Mouse (Mus musculus): ENCODE data around the gene Ffar4. TPM values are rescaled to one million over a fixed set of nuclear protein-coding genes. Genes with fewer than 3 reads are reported as not detected.

Gene Ffar4
- polyA plus RNA-seq (2016; fragmentation: Nextera tagmentation; extraction: Ambion mirVana) = not detected in 2 replicates

DNA sequence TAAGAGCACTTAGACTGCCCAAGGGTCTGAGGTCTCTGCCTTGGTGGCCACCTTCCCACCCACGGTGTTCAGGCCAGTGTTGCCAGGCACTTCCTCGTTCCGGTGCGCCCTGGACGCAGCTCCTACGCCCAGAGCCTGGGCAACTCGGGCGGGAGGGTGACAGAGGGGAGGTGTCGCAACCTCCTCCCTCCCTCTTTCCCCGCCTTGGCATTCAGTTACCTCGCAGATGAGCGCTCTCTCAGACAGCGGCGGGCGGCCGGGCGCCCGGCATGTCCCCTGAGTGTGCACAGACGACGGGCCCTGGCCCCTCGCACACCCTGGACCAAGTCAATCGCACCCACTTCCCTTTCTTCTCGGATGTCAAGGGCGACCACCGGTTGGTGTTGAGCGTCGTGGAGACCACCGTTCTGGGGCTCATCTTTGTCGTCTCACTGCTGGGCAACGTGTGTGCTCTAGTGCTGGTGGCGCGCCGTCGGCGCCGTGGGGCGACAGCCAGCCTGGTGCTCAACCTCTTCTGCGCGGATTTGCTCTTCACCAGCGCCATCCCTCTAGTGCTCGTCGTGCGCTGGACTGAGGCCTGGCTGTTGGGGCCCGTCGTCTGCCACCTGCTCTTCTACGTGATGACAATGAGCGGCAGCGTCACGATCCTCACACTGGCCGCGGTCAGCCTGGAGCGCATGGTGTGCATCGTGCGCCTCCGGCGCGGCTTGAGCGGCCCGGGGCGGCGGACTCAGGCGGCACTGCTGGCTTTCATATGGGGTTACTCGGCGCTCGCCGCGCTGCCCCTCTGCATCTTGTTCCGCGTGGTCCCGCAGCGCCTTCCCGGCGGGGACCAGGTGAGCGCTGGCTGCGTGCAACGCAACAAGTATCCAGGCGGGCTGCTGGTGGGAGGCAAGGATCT, at the start of gene Ffar4:
Ffar4 (plus strand) TSS at position 214 of the 901 bp plus-strand sequence.
- no peak within 1 kb of the TSS for H3K9ac ChIP-seq (replicated peaks)
- no peaks in the 10 kb centered on the region for H3K9me3 ChIP-seq
- H3K27ac ChIP-seq (replicated peaks) = no peak within 1 kb of the TSS
- no peaks in the 10 kb centered on the region for H3K36me3 ChIP-seq
- peaks cover 10% of the 10 kb centered on the region for H3K4me1 ChIP-seq
- peaks cover 50% of the 10 kb centered on the region for H3K27me3 ChIP-seq
- peak; percentile 38; the same call in 1 of the 2 replicates for ATAC-seq (ENCODE audit: low FRiP score, low read depth)
- peak within 1 kb of the TSS; percentile 33 for H3K4me3 ChIP-seq
- peak within 1 kb of the TSS; percentile 54 for H3K4me2 ChIP-seq (replicated peaks)
- WGBS = under 1% methylated on average over 77 of the region's 77 CpGs

DNA sequence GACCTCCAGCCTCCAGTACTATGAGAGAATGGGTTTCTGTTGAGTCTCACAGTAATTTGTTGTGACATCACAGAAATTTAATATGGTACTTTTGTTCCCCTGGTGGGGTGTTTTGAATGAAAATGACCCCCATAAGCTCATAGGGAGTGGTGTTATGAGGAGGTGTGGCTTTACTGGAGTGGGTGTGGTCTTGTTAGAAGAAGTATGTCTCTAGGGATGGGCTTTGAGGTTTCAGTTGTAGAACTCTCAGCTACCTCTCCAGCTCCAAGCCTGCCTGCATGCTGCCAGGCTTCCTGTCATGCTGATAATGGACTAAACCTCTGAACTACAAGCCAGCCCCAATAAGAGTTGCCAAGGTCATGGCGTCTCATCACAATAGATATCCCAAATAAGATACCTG, 47.2 kb upstream of the Ffar4 start:
- H3K9ac ChIP-seq (replicated peaks) = no peak overlapping the region
- H3K36me3 ChIP-seq = no peaks in the 10 kb centered on the region
- no peaks in the 10 kb centered on the region for H3K4me1 ChIP-seq
- no peak overlapping the region for H3K4me2 ChIP-seq (replicated peaks)
- no peak for ATAC-seq (ENCODE audit: low FRiP score, low read depth)
- WGBS = 85% methylated on average over 1 of the region's 1 CpGs
- peaks cover 8% of the 10 kb centered on the region; the same call in 1 of the 2 replicates for H3K27me3 ChIP-seq
- no peak overlapping the region for H3K4me3 ChIP-seq
- H3K27ac ChIP-seq (replicated peaks) = no peak overlapping the region
- H3K9me3 ChIP-seq = no peaks in the 10 kb centered on the region

DNA sequence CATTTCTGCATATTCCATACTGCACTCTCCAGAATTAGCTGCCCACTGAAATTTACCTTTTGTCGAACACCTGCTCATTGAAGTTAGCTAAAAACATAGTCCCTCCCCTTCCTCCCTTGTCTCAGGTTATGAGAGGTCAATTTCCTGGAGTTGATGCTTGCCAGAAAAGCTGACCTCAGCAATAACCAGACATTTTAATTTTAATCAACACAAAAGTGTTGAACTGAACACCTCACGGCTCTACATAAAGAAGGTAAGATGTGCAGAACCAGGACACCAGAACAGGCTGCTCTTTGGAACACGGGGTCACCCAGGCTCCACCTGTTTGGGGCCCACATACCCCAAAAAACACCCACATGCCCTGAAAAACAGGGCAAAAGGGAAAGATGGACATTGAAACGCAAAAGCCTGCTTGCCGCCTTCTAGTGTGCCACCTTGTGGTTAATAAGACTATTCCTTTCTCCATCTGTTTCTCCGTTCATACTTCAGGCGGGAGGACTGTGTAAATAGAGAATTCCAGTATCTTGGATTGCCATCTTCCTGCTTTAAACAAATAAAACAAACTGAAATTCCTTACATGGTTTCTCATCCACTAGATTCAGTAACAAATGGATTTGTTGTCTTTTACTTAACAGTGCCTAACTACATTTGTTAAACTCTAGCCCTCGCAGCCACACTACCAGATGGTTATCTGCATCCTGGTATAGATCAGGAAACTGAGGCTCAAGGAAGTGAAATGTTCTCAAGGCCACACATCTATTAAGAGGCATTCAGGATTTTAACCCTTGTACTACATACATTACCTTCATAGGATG, 43.4 kb upstream of the Ffar4 start:
- Histone ChIP-seq H3K9me3 (no peaks in the 10 kb centered on the region), H3K4me1 (peaks cover 12% of the 10 kb centered on the region), H3K36me3 (peaks cover 8% of the 10 kb centered on the region; the same call in 1 of the 2 replicates), H3K4me2 (replicated peaks) (peak overlapping the region; percentile 76), H3K4me3 (peak overlapping the region; percentile 76; the same call in 1 of the 2 replicates), H3K9ac (replicated peaks) (no peak overlapping the region; the same call in 1 of the 2 replicates), H3K27me3 (no peaks in the 10 kb centered on the region), H3K27ac (replicated peaks) (no peak overlapping the region)
- no peak for ATAC-seq (ENCODE audit: low FRiP score, low read depth)
- WGBS = 35% methylated on average over 8 of the region's 8 CpGs

DNA sequence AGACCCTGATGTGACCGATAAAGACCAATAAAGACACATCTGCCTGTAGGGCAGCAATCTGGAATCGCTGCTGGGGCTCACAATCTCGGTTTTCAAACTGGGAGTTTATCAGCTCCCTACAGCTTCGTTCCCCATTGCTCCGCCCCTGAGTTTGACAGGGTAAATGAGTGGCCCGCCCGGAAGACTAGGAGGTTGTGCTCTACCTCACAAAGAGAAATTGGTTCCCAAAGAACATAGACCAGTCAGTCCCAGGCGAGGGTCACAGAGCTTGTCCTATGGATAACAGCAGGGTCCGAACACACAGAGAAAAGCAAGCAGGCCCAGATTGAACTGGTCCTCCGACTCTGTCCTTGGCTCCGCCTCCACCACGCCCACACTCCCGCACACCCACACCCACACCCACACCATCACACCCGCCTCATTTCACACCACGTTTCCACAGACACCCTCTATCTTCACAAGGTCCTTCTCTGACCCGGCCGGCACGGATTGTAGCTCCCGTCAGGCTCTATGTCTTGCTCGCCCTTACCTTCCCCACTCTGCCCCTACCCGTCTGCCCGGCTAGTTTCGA, 42.6 kb upstream of the Ffar4 start:
- Histone ChIP-seq H3K36me3 (peaks cover 12% of the 10 kb centered on the region), H3K4me3 (peak overlapping the region; percentile 76), H3K9me3 (no peaks in the 10 kb centered on the region), H3K9ac (replicated peaks) (peak overlapping the region; percentile 50), H3K27ac (replicated peaks) (peak overlapping the region; percentile 39; the same call in 1 of the 2 replicates), H3K27me3 (no peaks in the 10 kb centered on the region), H3K4me1 (peaks cover 12% of the 10 kb centered on the region), H3K4me2 (replicated peaks) (peak overlapping the region; percentile 76)
- WGBS = under 1% methylated on average over 23 of the region's 23 CpGs
- no peak for ATAC-seq (ENCODE audit: low FRiP score, low read depth)

DNA sequence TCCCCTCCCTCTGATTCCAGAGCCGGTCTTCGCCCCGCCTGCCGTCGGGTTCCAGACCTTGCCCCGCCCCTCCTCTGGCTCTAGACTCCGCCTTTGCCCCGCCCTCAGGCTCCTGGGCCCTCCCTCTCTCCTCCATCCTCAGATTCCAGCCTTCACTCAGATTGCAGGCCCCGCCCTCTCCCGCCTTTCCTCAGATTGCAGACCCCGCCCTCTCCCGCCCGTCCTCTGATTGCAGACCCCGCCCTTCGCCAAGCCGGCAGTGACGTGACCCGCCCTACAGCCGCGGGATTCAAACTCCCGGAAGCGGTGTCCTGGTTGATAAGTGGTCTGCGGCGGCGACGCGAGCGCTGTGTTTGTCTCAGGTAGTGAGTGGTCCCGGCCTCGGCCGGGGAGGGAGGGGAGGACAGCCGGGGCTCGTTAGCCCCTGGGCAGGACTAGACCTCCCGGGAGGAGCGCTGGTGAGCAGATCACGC, 42.1 kb upstream of the Ffar4 start, which contains the start of gene Cep55:
Cep55 (plus strand) TSS at position 292 of the 473 bp plus-strand sequence.
- Histone ChIP-seq H3K36me3 (peaks cover 17% of the 10 kb centered on the region), H3K9me3 (no peaks in the 10 kb centered on the region), H3K27me3 (no peaks in the 10 kb centered on the region), H3K9ac (replicated peaks) (peak within 1 kb of the TSS; percentile 64), H3K4me2 (replicated peaks) (peak within 1 kb of the TSS; percentile 76), H3K27ac (replicated peaks) (peak within 1 kb of the TSS; percentile 39; the same call in 1 of the 2 replicates), H3K4me1 (peaks cover 12% of the 10 kb centered on the region), H3K4me3 (peak within 1 kb of the TSS; percentile 76)
- WGBS = under 1% methylated on average over 36 of the region's 36 CpGs
- peak; percentile 94 for ATAC-seq (ENCODE audit: low FRiP score, low read depth)

DNA sequence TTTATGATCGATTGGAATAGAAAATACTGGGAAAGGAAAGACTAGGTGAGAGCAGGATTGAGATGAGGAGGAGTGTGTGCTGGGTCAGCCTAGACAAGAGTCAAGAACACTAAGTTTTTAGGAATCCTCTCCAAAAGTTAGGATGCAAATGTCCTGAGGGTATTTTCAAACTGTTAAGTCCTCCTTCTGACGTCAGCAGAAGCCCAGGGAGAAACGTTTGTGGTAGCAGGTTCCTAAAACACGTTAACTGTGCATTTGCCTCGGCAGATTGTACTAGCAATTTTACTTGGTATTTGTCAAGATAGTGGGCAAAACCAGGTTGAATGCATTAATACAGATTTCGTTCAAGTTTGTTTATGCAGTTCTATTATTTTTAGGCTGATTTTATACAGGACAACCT, 41.1 kb upstream of the Ffar4 start:
- Histone ChIP-seq H3K9me3 (no peaks in the 10 kb centered on the region), H3K27me3 (no peaks in the 10 kb centered on the region), H3K36me3 (peaks cover 27% of the 10 kb centered on the region), H3K4me1 (peaks cover 12% of the 10 kb centered on the region), H3K27ac (replicated peaks) (no peak overlapping the region), H3K9ac (replicated peaks) (peak overlapping the region; percentile 64), H3K4me2 (replicated peaks) (peak overlapping the region; percentile 76), H3K4me3 (peak overlapping the region; percentile 76)
- 22% methylated on average over 6 of the region's 6 CpGs for WGBS
- no peak for ATAC-seq (ENCODE audit: low FRiP score, low read depth)

DNA sequence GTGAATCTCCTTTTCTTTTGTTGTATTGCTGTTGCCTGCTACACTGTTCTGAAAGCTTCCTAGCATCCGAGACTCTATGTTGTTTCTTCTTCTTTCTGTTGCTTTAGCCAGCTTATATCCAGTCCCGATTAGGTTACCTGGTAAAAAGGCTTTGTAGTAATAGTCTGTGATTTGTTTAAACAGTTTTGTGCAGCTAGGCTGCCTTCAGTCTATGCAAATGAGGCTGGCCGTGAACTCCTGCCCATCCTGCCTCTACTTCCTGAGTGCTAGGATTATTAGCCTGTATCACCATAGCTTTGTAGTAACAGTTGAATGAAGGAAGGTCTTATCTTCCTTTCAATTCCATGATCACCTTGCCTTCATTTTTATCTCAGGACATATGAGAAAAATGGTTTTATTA, 40.6 kb upstream of the Ffar4 start:
- Histone ChIP-seq H3K27ac (replicated peaks) (no peak overlapping the region), H3K27me3 (no peaks in the 10 kb centered on the region), H3K9ac (replicated peaks) (peak overlapping the region; percentile 64; the same call in 1 of the 2 replicates), H3K36me3 (peaks cover 32% of the 10 kb centered on the region), H3K4me1 (peaks cover 12% of the 10 kb centered on the region), H3K4me3 (peak overlapping the region; percentile 76), H3K4me2 (replicated peaks) (peak overlapping the region; percentile 76), H3K9me3 (no peaks in the 10 kb centered on the region)
- WGBS = 53% methylated on average over 3 of the region's 3 CpGs
- ATAC-seq (ENCODE audit: low FRiP score, low read depth) = no peak

DNA sequence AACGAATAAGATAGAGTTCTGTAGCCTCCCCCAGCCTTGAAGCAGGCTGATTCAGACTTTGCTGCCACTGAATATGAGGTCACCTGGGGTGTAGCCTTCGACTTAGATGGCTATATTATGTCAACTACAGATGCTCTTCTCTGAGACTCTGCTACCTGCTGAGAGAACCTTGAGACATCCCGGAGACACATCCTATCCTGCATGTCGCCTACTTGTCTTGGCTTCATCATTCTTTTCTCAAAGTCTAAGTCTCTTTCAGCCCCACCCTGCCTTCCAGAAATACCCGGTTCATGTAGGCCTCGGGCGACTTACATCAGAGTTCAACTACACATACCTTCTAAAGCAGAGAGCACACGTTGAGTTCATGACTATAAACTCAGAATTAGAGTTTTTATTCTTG, 39.9 kb upstream of the Ffar4 start:
- Histone ChIP-seq H3K36me3 (peaks cover 36% of the 10 kb centered on the region), H3K4me2 (replicated peaks) (0 out of 2 replicates have a peak overlapping the region, but pooled peaks have one; percentile 76), H3K27me3 (no peaks in the 10 kb centered on the region), H3K9me3 (no peaks in the 10 kb centered on the region), H3K4me1 (peaks cover 12% of the 10 kb centered on the region), H3K27ac (replicated peaks) (no peak overlapping the region), H3K4me3 (no peak overlapping the region), H3K9ac (replicated peaks) (no peak overlapping the region)
- 88% methylated on average over 8 of the region's 8 CpGs for WGBS
- ATAC-seq (ENCODE audit: low FRiP score, low read depth) = no peak

DNA sequence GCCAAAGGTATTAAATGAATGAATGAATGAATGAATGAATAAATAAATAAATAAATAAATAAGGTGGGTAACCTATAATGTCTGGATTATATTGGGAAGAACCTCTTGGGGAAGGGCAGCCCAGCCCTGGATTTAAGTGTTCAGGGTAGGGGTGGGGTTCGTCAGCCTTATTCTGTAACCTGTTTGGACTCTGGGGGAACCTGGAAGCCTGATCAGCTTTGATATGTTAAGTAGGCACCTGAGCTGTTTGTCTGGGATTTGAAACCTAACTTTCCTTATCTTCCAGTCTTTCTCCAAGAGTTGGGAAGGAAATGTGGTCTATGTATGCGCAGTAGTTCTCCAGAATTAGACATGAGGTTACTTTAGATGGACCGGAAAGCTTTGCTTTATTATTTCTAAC, 33.7 kb upstream of the Ffar4 start:
- Histone ChIP-seq H3K4me3 (no peak overlapping the region), H3K36me3 (peaks cover 55% of the 10 kb centered on the region), H3K4me2 (replicated peaks) (no peak overlapping the region), H3K9me3 (no peaks in the 10 kb centered on the region), H3K4me1 (no peaks in the 10 kb centered on the region), H3K27ac (replicated peaks) (no peak overlapping the region), H3K27me3 (no peaks in the 10 kb centered on the region), H3K9ac (replicated peaks) (no peak overlapping the region)
- 79% methylated on average over 3 of the region's 3 CpGs for WGBS
- no peak for ATAC-seq (ENCODE audit: low FRiP score, low read depth)

DNA sequence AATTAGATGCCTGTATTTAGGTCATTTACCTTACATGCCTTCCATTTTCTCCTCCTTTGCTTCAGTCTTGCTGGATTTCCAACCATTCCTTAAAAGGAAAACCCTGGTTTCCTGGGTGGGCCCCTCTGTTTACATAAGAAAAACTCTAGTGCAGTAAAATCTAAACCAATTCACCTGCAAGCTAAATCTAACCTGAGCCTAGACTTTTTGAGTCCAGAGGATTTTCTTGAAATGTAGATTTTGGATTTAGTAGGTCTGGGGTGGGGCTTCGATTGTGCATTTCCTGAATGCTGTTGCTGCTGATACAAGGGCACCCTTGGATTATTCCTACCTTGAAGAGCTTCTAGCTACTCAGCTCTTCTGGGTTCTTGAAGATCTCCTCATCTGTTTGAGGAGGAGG, 32.8 kb upstream of the Ffar4 start:
- Histone ChIP-seq H3K27me3 (no peaks in the 10 kb centered on the region), H3K36me3 (peaks cover 55% of the 10 kb centered on the region), H3K4me3 (no peak overlapping the region), H3K9me3 (no peaks in the 10 kb centered on the region), H3K9ac (replicated peaks) (no peak overlapping the region), H3K27ac (replicated peaks) (no peak overlapping the region), H3K4me2 (replicated peaks) (no peak overlapping the region), H3K4me1 (no peaks in the 10 kb centered on the region)
- no peak for ATAC-seq (ENCODE audit: low FRiP score, low read depth)
- 92% methylated on average over 1 of the region's 1 CpGs for WGBS

DNA sequence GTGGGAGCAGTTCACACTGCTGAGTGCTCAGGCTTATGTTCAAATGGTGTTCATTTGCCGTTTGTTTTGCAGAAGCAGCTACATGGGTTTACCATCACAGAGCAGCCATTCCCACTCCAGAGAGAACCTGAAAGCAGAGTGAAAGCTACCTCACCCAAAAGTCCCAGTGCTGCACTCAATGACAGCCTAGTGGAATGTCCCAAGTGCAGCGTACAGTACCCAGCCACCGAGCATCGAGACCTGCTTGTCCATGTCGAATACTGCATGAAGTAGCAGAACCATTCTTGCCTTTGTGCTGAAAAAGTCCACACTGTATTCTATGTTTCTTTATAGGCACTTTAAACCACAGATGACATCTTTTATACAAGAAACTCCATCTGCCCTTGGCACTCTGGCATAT, 23.6 kb upstream of the Ffar4 start:
- Histone ChIP-seq H3K4me1 (no peaks in the 10 kb centered on the region), H3K9ac (replicated peaks) (no peak overlapping the region), H3K9me3 (no peaks in the 10 kb centered on the region), H3K27me3 (no peaks in the 10 kb centered on the region), H3K4me3 (no peak overlapping the region), H3K4me2 (replicated peaks) (no peak overlapping the region), H3K27ac (replicated peaks) (no peak overlapping the region), H3K36me3 (peaks cover 49% of the 10 kb centered on the region)
- WGBS = 96% methylated on average over 5 of the region's 5 CpGs
- ATAC-seq (ENCODE audit: low FRiP score, low read depth) = no peak

Data from midbrain, embryonic 12.5 days (tissue).